Mouse (Mus musculus) thymus, postnatal 10 days (tissue): ENCODE data around the gene Rmnd5a.

Source experiments
- DNase-seq, 2 experiments: peaks; one replicate each; pipeline ENCODE4 v3.0.0; 2021; ENCODE audit warnings: low spot score in 2 of 2

Rmnd5a gene

DNA sequence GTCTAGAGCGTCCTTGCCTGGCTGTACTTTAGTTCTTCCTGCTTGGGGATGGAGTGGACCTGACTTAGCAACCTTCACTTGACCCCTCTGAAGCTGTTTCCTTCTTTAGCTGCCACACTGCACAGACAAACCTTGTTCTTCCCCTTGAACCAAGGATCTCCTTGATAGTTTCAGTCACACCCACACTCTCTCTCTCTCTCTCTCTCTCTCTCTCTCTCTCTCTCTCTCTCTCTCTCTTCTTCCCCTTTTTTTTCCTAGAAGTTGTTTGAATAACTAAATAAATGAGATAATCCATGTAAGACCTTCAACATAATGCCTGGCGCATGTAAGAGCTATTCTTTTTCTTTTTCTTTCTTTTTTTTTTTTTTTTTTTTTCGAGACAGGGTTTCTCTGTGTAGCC is 1.7 kb upstream of the Rmnd5a start:
- no peak for DNase-seq

DNA sequence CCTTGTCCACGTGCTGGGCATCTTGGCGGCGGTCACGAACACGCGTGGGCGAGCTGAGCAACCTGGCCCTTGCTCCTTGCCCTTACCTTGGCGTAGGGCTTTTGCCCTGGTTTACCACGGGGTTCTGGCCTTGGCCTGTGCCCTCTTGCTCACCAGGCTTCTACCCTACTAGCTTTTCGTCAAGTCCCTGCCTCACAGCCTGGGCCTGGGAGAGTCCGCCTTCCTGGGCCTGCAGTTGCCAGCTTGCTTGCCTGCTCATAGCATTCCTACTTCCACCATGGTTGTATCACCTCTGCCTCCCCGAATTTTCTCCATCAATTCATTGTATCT is 779 bp upstream of the Rmnd5a start:
- no peak for DNase-seq

DNA sequence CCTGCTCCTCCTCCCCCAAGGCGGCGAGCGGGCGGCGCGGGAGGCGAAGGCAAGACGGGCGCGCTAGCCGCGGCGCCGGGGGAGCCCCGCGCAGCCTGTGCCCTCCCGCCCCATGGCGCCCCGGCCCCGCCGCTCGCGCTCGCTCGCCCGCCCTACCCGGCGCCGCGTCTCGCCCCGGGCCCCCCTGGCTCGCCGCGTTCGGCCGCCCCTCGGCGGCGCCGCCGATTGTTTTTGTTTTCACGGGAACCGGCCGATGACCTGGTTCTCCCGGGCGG is 283 bp downstream of the Rmnd5a start:
- no peak for DNase-seq

DNA sequence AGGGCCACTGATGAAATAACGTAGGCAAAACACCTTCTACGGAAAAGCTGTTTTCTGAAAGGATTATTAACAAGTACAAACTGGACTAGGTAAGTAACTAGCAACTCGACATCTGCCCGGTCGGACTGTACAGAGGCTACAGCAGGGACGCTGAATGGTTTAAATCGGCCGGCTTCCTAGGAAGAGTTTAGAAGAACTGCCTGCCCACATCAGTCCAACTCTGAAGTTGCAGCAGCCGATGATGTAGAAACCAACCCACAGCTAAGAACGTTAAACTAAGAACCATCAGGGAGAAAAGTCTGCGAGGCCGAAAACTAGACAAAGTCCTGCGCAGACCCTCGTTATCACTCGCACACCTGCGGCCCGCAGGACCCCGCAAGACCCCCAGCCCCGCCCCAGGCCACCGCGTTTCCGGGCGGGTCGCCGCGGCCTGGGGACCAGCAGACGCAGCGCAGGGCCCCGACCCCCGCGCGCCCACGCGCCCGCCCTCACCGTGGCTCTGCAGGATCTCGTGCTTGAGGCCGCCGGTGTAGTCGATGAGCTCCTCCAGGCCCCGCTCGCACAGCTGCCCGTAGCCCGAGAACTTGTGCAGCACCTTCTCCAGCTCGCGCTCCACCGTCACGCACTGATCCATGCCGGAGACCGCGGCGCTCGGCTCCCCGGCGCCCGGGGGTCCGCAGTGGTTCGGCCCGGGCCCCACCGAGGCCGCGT is 776 bp downstream of the Rmnd5a start:
- DNase-seq, result peak; percentile 64

DNA sequence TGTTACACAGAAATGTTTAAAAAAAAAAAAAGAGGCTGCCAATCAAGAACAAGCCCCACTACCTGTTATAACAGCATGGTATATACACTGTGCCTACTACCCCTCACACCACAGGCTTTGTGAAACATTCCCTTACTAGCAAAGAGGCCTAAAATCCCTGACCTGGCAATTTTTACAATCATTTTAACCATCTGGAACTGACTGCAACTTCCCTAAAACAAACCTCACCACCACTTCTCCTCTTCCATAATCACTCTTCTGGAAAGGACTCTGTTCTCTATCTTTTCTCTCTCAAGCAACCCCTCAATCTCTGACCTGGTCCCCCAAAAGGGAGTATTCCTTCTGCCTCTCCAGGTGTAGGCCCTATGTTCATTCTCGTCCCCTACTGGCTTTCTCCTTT is 2.4 kb downstream of the Rmnd5a start:
- DNase-seq, result no peak

DNA sequence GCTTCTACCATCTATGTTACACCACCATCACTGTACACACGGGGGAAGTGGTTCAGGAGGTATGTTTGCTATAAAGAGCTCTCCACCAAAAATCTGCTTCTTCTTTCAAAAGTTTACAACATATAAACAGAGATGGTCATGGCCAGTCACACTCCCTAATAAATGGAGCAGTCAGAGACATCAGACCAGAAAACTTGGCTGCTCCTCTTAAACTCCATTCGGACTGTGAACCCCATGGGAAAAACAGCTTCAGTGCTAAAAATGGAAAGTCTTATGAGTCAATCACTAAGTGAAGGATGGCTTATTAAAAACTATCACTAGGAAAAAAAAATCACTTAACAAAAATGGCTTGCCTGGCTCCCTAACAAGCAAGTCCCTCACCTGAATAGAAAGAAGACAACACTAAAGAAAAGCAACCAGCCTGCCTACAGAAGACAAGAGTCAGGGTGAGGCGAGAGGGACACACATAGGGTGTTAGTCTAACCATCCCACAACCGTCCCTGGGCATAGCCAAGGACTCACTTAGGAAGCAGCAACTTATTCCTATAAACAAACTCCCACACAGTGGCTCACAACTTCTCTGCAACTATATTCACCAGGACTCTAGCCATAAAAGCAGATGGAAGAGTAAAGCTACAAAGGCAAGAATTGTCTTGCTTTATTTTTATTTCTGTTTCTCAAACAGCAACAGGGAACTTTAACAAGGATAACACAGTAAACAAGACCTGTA is 12.3 kb downstream of the Rmnd5a start:
- no peak for DNase-seq

DNA sequence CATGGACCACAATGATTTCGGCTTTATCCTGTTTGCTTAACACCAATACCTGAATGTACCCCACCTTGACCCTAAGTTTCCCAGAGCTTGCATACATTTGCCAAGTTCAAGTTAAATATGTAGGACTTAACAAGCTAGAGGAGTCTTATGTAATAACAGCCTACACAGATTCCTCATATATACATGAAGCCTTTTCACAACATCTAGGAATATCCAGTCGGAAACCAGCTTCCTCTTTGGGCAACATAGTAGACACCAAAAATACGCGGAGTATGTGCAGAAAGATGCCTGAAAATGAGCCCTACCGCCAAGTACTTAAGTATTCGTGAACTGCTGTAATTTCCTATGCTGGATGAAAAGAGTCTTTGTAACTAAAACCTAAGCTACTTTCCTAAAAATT is 14.8 kb downstream of the Rmnd5a start:
- DNase-seq, result no peak

DNA sequence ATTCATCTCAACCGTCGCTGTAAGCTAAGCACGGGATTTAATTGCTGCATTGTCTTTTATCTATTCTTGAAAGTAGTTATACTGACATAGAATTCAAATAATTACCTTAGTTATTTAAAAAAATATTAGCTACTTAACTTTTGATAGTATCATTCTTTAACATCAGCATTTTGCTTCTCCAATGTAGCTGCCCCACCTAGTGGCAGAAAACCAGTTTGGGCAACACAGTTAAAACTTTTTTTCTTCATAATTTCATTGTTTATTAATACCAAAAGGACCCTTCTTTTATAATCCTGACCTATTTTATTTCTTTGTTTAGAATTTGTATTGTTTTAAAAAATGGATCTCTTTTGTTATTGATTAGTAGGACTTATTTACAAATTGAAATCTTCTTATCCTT is 17.3 kb downstream of the Rmnd5a start:
- DNase-seq, result peak in 1 of 2 experiments; percentile 54

DNA sequence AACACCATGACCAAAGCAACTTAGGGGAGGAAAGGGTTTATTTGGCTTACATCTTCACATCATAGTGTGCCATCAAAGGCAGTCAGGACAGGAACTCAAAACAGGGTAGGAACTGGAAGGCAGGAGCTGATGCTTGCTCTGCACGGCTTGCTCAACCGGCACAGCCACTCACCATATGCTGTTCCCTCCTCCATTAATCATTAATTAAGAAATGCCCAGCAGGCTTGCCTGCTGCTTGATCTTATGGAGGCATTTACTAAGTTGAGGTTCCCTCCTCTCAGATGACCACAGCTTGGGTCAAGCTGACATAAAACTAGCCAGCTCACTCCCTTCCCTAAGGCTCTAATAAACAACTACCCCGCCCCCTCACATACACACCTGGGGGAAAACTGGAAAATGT is 18.3 kb downstream of the Rmnd5a start:
- no peak for DNase-seq

DNA sequence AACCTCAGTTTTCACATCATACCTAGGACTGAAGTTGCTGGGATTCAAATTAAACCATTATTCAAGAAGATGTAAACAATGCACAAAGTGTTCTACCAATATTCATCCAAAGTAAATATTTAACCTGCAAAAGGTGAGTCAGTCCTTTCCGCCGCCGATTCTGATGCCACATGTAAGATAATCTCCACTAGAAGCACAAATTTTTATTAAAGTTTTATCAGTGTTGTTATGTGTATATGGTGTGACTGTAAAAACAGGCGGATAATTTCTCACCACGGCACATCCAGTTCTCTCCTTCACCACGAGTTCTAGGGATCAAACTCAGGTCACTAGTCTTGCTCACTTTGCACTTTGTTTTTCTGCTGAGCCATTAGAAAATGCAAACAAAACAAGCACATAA is 19.6 kb downstream of the Rmnd5a start:
- no peak for DNase-seq

DNA sequence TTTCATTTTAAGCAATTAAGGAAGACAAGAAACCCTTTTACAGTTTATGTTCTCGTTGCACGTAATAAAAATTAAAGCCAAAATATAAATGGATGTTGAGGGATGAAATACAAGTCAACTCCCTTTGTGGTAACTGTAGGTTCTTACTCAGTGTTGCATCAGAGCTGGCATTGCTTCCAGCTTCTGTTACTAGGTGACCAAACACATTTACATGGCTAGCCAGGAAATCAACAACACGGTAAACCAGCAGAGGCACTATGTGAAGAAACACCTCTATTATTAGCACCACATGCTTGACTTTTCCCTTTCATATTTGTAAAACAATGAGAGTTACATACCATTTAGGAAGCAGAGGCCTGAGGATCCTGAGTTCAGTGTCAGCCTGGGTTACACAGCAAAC is 21.6 kb downstream of the Rmnd5a start:
- no peak for DNase-seq

DNA sequence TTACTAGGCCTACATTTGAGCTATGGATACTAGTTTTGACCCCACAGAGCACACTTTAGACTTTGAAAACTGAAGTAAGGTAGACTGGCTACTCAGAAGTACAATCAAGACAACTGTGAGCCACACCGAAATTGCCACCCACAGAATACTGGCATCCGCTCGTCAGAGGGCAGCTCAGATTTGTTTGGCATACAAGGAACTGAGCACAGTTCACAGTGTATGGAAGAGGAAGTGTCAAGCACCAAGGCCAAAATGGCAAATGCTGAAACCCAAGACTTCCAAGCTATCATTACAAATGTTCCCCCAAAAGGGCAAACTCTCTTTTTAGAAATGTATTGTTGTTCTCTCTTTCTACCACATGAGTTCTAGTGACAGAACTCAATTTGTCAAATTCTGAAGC is 25.0 kb downstream of the Rmnd5a start:
- no peak for DNase-seq

DNA sequence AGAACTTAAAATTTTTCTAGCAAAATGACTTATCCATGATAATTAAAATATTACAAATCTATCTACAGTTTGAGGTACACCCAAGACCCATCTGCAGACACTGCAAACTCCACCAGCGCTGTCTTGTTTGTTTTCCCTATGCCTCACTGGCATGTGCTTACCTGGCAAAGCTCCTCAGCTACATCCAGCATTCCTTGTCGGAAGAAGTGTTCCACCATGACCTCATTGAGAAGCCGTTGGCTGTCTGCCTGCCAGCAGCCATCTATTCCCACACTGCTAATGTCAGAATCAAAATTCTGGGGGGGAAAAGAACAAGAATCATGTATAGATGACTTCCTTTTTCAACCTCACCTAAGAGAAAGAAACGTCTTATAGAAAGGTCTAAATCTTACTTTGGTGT is 25.8 kb downstream of the Rmnd5a start:
- DNase-seq, result no peak

DNA sequence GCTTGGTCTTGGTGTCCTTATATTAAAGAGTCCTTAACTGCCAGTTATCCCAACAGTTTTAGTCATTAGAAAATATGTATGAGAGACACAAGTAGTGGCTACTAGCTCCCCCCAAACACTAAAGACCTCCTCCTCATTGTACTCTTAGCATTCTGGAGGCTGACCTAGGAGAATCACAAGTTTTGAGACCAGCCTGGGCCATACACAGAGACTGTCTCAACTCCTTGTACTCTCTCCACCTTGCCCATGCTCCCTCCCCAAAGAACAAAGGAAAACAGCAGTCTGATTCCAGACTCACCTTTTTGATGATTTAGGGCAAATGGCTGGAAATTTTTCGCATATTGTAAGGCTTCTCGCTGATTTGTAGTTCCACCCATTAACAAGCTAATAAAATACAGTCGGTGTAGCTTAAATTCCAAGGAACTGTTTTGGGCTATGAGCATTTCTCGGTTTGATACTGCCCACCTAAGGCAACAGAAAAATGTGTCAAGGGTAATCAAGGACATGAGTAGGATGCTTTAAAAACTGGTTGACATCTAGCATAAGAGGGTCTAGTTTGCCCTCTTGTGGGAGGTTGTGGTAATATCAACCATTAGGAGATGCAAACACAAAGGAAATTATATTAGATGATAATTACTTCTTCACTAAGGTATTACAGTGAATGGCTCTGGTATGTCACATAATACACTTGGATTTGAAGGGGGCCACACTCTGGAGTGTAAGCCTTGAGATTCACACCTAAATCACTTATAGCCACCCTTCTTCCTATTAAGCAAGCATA is 41.4 kb downstream of the Rmnd5a start:
- DNase-seq, result peak in 1 of 2 experiments; percentile 67

DNA sequence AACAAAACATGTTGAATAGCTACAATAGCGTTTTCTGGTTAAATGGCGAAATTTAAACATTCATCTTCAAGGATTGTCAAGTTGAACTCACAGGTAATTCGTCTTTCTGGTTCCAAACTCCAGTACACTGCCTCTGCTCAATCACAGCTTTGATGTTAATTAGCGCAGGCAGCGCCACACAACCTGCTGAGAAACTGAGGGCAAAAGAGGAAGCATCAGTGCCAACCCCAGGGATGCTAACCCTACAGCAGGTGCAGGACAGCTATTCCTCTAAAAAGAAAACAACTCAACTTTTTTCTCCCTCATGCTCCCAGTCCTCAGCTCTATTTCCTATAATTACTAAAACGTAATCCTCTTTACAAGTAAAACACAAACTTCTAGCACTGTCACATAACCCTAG is 43.7 kb downstream of the Rmnd5a start:
- DNase-seq, result no peak

DNA sequence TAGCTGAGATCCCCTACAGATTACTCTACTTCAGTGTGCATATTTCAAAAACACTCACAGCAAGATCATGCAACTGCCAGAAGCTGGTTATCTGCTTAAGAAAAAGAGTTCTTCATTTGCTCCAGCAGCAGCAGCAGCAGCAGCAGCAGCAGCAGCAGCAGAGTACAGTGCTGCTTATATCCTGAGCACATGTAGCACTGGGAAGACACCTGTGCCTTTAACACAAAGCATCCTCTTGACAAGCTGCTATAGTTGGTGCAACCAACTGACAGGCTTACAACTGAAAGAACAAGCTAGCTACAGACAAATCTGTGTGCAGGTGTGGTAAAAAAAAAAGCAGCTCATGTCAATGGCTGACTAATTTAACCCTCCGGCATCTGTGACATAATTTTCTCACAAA is 44.4 kb downstream of the Rmnd5a start:
- DNase-seq, result peak; percentile 63 to 68

DNA sequence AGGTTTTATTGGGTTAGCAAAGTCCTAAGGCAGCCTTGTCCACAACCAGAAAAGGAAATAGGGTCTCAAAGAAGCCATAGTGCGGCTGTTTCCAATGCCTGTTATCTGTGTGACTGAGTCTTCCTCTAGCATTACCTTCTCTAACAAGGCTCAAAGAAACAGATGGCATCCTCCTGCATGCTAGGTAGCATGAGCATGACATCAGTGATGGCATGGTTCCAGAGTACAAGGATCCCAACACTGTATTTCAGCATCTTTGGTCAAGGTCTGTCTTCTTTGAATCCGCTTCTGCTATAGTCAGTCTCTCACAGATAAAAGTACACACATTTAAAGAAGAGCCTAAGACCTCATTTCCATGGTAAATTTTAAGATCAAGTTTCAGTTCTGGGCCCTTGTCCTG is 49.9 kb downstream of the Rmnd5a start:
- no peak for DNase-seq

DNA sequence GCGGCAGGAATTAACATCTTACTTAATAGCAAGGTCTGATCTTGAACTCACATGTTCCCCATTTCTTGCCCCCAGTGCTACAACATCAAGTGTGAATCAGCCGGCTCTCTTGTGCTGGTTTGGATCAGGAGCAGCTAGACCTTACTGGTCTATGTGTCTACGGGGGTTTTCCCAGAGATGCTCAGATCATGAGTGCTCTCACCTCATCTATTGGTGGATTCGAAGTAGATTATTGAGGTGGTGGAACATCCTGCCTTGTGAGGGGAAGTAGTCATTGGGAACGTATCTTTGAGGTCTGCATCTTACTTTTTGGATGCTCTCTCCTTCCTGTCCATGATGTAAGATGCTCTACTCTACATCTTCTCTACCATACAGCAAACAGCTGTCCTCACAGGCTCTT is 58.8 kb downstream of the Rmnd5a start:
- DNase-seq, result no peak

DNA sequence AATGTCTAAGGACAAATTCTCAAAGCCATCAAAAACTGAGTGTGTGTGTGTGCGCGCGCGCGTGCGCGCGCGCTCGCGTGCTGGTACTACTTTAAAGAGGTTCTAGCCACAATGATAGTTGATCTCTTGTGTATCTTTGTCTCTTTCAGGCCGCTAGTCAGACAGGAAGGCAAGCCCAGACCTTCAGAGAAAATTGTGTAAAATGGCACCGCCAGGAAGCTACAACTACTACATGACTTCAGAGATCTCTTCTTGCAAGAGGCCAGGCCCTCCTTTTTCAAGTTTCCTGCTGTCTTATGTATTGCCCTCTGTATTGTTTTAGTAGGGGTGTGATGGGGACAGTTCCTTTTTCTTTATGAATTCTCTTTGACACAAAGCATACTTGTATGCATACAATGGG is 63.7 kb downstream of the Rmnd5a start:
- peak in 1 of 2 experiments; percentile 30 for DNase-seq

DNA sequence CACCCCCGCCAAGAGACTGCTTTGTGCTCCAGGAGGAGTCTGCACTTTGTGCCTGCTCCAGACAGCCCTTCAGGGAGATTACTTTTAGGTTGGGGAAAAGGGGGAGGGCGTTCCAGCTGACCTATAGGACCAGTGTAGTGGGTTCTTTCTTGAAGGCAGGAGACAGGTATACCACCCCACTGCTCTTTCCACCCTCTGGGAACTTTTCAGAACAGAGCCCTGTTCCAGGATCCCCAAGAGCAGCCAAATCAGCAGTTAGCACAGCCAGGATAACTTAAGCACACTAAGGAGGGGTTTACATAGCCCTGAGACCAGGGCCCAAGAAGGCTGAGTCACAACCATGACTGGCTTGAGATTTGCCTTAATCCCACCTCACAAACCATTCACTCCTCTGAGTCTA is 65.5 kb downstream of the Rmnd5a start:
- no peak for DNase-seq

DNA sequence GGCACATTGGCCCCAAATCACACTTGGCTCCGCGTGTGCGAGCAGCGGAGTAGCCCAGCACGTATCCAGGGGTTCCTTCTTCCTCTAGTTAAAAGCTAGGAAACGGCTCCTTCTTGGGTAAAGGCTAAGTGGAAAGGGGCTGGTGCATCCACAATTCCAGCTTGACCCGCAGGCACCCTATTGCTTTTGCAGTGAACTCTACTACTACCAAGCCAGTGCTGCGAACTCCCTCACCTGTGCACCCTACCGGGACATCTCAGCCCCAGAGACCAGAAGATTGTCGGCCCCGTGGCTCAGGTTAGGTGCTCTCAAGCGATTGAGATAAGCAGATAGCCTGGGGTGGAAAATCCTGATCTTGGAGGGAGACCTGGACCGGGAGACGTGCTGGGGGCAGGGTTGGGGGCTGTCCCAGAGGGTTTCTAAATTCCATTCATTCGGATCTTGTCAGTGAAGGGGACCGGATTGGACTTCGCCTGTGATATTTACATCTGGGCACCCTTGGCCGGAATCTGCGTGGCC is 66.1 kb downstream of the Rmnd5a start:
- DNase-seq, result no peak

DNA sequence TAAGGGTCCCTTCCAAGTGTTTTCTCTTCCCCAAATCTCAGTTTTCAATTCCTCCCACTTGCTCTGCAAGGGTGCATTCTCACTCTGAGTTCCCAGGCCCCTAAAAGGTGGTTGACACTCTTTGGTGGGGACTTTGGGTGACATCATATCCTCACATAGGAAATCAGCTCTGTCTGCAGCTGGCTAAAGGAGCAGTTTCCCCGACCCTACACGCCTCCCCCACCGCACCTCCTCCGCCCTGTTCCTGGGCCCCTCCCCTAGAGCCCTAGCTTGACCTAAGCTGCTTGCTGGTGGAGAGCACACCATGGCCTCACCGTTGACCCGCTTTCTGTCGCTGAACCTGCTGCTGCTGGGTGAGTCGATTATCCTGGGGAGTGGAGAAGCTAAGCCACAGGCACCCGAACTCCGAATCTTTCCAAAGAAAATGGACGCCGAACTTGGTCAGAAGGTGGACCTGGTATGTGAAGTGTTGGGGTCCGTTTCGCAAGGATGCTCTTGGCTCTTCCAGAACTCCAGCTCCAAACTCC is 67.1 kb downstream of the Rmnd5a start, which contains the start of gene Cd8a:
Cd8a (plus strand) TSS at position 179 of the 527 bp plus-strand sequence.
- DNase-seq, result peak; percentile 89 to 94
